Mouse (Mus musculus): ENCODE measurements around the gene Armh4.

DNA sequence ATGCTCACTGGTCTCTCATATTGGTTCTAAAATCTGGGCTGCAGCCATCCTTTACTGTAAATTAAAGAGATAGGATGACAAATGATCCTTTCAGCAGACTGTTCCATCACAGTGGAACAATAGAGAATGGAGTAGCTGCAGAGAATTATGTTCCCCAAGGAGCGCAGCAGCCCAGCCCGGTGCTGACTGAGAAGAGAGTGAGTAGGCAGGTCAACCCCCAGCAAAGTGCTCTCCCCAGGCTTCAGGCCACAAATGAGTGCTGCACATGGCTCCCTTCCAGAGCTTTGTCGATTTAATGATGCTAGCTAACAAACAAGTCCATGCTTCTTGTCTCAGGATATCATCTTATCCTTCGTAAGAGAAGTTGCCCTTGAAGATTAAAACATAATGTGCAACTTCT lies 2.8 kb downstream of the Armh4 start:
- no peak for TF ChIP-seq CTCF (IDR thresholded peaks at IDR 0.05; ENCODE audit: borderline replicate concordance, insufficient read depth, low read length)
- no peak for TF ChIP-seq POLR2A (IDR thresholded peaks at IDR 0.05; ENCODE audit: low read depth, low read length)

All from embryonic fibroblast, embryonic 13.5 days (primary cell).